7 mouse cellular contexts compared by ENCODE assay signal in the genomic region with DNA sequence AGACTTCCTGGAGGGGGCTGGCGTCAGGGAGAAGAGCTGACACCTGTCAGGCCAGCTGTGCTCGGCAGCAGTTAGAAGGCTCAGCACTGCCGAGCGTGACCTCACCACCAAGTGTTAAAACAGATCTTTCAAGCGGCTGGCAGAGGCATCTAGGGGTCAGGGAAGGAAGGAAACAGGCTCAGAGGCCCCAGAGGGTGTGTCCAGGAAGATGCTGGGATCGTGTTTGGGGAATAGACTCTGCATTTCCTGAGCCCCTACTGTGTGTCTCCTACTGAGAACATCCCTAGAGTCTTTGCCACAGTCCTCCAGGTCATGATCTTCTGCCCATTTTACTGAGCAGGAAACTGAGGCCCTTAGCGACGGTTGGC. TPM values are rescaled to one million over a fixed set of nuclear protein-coding genes. Genes with fewer than 3 reads are reported as not detected.
DNase-seq lines count a peak whose midpoint lies in the region; ATAC-seq and TF ChIP-seq lines count a peak whose summit lies in the region.

No protein-coding gene starts in this region.

- H3K9ac ChIP-seq in CH12.LX (ENCODE audit: insufficient read depth, low read depth): no peak overlapping the region; the same call in 1 of the 2 replicates
- H3K9ac ChIP-seq in MEL (ENCODE audit: control insufficient read depth, low read depth, low read length, poor library complexity, severe bottlenecking): peak overlapping the region; percentile 50
- H3K9ac ChIP-seq in heart, embryonic 14.5 days (ENCODE audit: low read length): 0 out of 2 replicates have a peak overlapping the region, but pooled peaks have one; percentile 8

- DNase-seq in CH12.LX (ENCODE audit: extremely low read depth) (peak; percentile 71), MEL (ENCODE audit: low read depth, low spot score) (peak; percentile 26), liver (peak; percentile 59)
- DNase-seq in thymus, adult 2 months: peak; percentile 77
- DNase-seq in adrenal gland, adult 2 months: no peak
- DNase-seq in left cerebral cortex, adult 8-10 months (ENCODE audit: low spot score in 2 of 2): no peak

- H3K4me1 ChIP-seq in CH12.LX (ENCODE audit: control insufficient read depth in 1 of 2, insufficient read depth in 2 of 2): peaks cover 27 to 77% of the 10 kb centered on the region in 2 experiments
- H3K4me1 ChIP-seq in MEL (ENCODE audit: control insufficient read depth in 1 of 2, insufficient read depth in 2 of 2, low read length in 2 of 2): peaks cover 18 to 63% of the 10 kb centered on the region in 2 experiments
- H3K4me1 ChIP-seq in heart, embryonic 14.5 days (ENCODE audit: control insufficient read depth in 2 of 2, insufficient read depth in 2 of 2, low read length in 2 of 2): peaks cover 37 to 55% of the 10 kb centered on the region in 2 experiments
- peaks cover 70% of the 10 kb centered on the region for H3K4me1 ChIP-seq in thymus, adult 2 months (replicated peaks; ENCODE audit: control insufficient read depth, insufficient read depth, low read length)

- no peak; the same call in 1 of the 2 replicates for TF ChIP-seq EP300 in CH12.LX (IDR thresholded peaks at IDR 0.05; ENCODE audit: low read length)
- no peak; a peak in 1 of 4 replicates for TF ChIP-seq EP300 in MEL (IDR thresholded peaks at IDR 0.05; ENCODE audit: low read depth in 1 of 2, low read length in 2 of 2)

- H3K4me2 ChIP-seq in CH12.LX (ENCODE audit: insufficient read depth, low read depth, poor library complexity, severe bottlenecking): peak overlapping the region; percentile 93
- H3K4me2 ChIP-seq in heart, embryonic 14.5 days (ENCODE audit: low read length): no peak overlapping the region

- no peak for ATAC-seq in heart, embryonic 14.5 days (ENCODE audit: insufficient number of reproducible peaks, insufficient read depth, low FRiP score, low read depth)

- H3K4me3 ChIP-seq in CH12.LX (replicated peaks in 1 of 3; ENCODE audit: low read depth in 2 of 3, low read length in 2 of 3, poor library complexity in 1 of 3) (peak overlapping the region in 1 of 3 experiments; percentile 10), MEL (ENCODE audit: control insufficient read depth in 1 of 2, insufficient read depth in 1 of 2, low read depth in 2 of 2, low read length in 2 of 2) (peak overlapping the region in 1 of 2 experiments; percentile 6; a peak in 1 of 4 replicates)
- no peak overlapping the region for H3K4me3 ChIP-seq in heart, embryonic 14.5 days (ENCODE audit: control insufficient read depth in 1 of 2, insufficient read depth in 1 of 2, low read depth in 1 of 2, low read length in 2 of 2)
- H3K4me3 ChIP-seq in thymus, adult 2 months (ENCODE audit: control insufficient read depth, insufficient read depth, low read length): peak overlapping the region; percentile 25

- H3K79me2 ChIP-seq in CH12.LX (replicated peaks; ENCODE audit: control insufficient read depth, extremely low read depth, insufficient read depth, poor library complexity, severe bottlenecking) (peaks cover 37% of the 10 kb centered on the region), MEL (ENCODE audit: control insufficient read depth, insufficient read depth, low read length, poor library complexity) (peaks cover 41% of the 10 kb centered on the region)

- H3K36me3 ChIP-seq in CH12.LX (replicated peaks in 1 of 2; ENCODE audit: control insufficient read depth in 1 of 2, insufficient read depth in 1 of 2, low read length in 1 of 2) (peaks cover 0 to 4% of the 10 kb centered on the region in 2 experiments), MEL (ENCODE audit: control insufficient read depth in 1 of 2, insufficient read depth in 2 of 2, low read length in 2 of 2) (peaks cover 0 to 54% of the 10 kb centered on the region in 2 experiments; a peak in 2 of 4 replicates)
- no peaks in the 10 kb centered on the region for H3K36me3 ChIP-seq in heart, embryonic 14.5 days (ENCODE audit: control insufficient read depth, insufficient read depth, low read length)
- H3K36me3 ChIP-seq in thymus, adult 2 months (ENCODE audit: control insufficient read depth, insufficient read depth, low read length): no peaks in the 10 kb centered on the region

- 30% methylated on average over 8 of the region's 8 CpGs for WGBS in heart, embryonic 14.5 days
- 3% methylated on average over 8 of the region's 8 CpGs for WGBS in thymus, adult 2 months

- TF ChIP-seq RAD21 in CH12.LX (IDR thresholded peaks at IDR 0.05; ENCODE audit: low read depth, low read length) (no peak; the same call in 1 of the 2 replicates), MEL (IDR thresholded peaks at IDR 0.05; ENCODE audit: low read depth, low read length) (no peak)

- TF ChIP-seq POLR2A in CH12.LX (IDR thresholded peaks at IDR 0.05; ENCODE audit: low read depth, low read length) (no peak), MEL (IDR thresholded peaks at IDR 0.05; ENCODE audit: control insufficient read depth in 1 of 2, insufficient read depth in 1 of 2, low read depth in 1 of 2, low read length in 2 of 2, poor library complexity in 1 of 2) (no peak)
- 0 out of 2 replicates have a peak, but pooled peaks have one; percentile 40 for TF ChIP-seq POLR2A in thymus, adult 2 months (IDR thresholded peaks at IDR 0.05; ENCODE audit: control insufficient read depth, extremely low read depth, insufficient read depth, low read length, poor library complexity)

- H3K9me3 ChIP-seq in CH12.LX (replicated peaks; ENCODE audit: low read length) (no peaks in the 10 kb centered on the region), MEL (replicated peaks; ENCODE audit: insufficient read depth, low read length) (no peaks in the 10 kb centered on the region)
- no peaks in the 10 kb centered on the region for H3K9me3 ChIP-seq in heart, embryonic 14.5 days (ENCODE audit: control insufficient read depth, low read length)

- dilution Hi-C loops in CH12.LX (cut with MboI; ENCODE audit: extremely low pct_ligation_motif_present, extremely low pct_unique_long_range_greater_than_20kb, low sequenced_read_pairs): no loop called here

- peak overlapping the region; percentile 84 for H3K27ac ChIP-seq in CH12.LX (ENCODE audit: insufficient read depth, low read depth)
- peak overlapping the region; percentile 94 for H3K27ac ChIP-seq in MEL (ENCODE audit: control insufficient read depth, low read depth, low read length)
- H3K27ac ChIP-seq in heart, embryonic 14.5 days (replicated peaks in 1 of 2; ENCODE audit: control insufficient read depth in 1 of 2, insufficient read depth in 1 of 2, low read depth in 2 of 2, low read length in 2 of 2): peak overlapping the region; percentile 15 to 59; a peak in 3 of 4 replicates
- peak overlapping the region; percentile 94 for H3K27ac ChIP-seq in thymus, adult 2 months (ENCODE audit: control insufficient read depth, insufficient read depth, low read length)

- in situ Hi-C loops in CH12.LX (cut with MboI; ENCODE audit: low pct_ligation_motif_present, low pct_unique_long_range_greater_than_20kb, low sequenced_read_pairs): no loop called here

- TF ChIP-seq CTCF in CH12.LX (conservative IDR thresholded peaks at IDR 0.05 in 1 of 2, IDR thresholded peaks at IDR 0.05 in 1 of 2; ENCODE audit: low read depth in 2 of 2, low read length in 2 of 2) (no peak), MEL (IDR thresholded peaks at IDR 0.05 in 2 of 3, conservative IDR thresholded peaks at IDR 0.05 in 1 of 3; ENCODE audit: control insufficient read depth in 1 of 3, insufficient read depth in 1 of 3, low read depth in 2 of 3, low read length in 3 of 3, poor library complexity in 1 of 3, severe bottlenecking in 1 of 3) (no peak)
- no peak; the same call in 1 of the 2 replicates for TF ChIP-seq CTCF in thymus, adult 2 months (IDR thresholded peaks at IDR 0.05; ENCODE audit: borderline replicate concordance, control insufficient read depth, extremely low read depth, insufficient read depth, low read length, poor library complexity)

- H3K27me3 ChIP-seq in CH12.LX (replicated peaks): no peaks in the 10 kb centered on the region
- no peaks in the 10 kb centered on the region for H3K27me3 ChIP-seq in MEL (ENCODE audit: control insufficient read depth in 1 of 2, insufficient read depth in 2 of 2, low read length in 2 of 2)
- H3K27me3 ChIP-seq in heart, embryonic 14.5 days (ENCODE audit: control insufficient read depth, insufficient read depth, low read length): no peaks in the 10 kb centered on the region
- no peaks in the 10 kb centered on the region for H3K27me3 ChIP-seq in thymus, adult 2 months (ENCODE audit: control insufficient read depth, insufficient read depth, low read length)

RNA-seq across cellular contexts. Expression of gene E2f2, which starts 5.0 kb away (rescaled TPM):
- total RNA-seq in CH12.LX (2012; rRNA removed): 7.2 and 7.6 TPM in 2 replicates
- total RNA-seq in CH12.LX (2014; rRNA removed): 4.4 and 4.9 TPM in 2 replicates
- 3.9 and 6.1 TPM in 2 replicates for polyA plus RNA-seq in CH12.LX (2012; ENCODE audit: insufficient read length, low read depth)
- 11.2 and 12.3 TPM in 2 replicates for total RNA-seq in MEL (2012; rRNA removed)
- polyA plus RNA-seq in MEL (2012; ENCODE audit: insufficient read depth in 1 of 2, insufficient read length in 2 of 2, low read depth in 1 of 2, low replicate concordance in 2 of 2, missing spikeins in 1 of 2): 10 to 100 TPM in 1 of 2 experiments, not detected in 1; 25.4 TPM
- polyA plus RNA-seq in heart, embryonic 14.5 days (2014; fragmentation: Nextera tagmentation; extraction: Ambion mirVana): 2.5 and 3.1 TPM in 2 replicates
- polyA plus RNA-seq in thymus, adult 2 months (2012; rRNA removed): 164 and 208 TPM in 2 replicates
- 1 to 10 TPM; 1.8 to 5.1 TPM for total RNA-seq in adrenal gland, adult 2 months (2021)
- 2.9 and 3.0 TPM in 2 replicates for polyA plus RNA-seq in adrenal gland, adult 2 months (2012; rRNA removed)
- 1 to 10 TPM in 1 of 4 experiments, under 1 TPM in 3; 0.37 to 1.3 (median 0.48) TPM for total RNA-seq in left cerebral cortex, adult 8-10 months (2022)

RNA-seq across cellular contexts. Expression of gene Asap3, which starts 28.9 kb away (rescaled TPM):
- total RNA-seq in CH12.LX (2012; rRNA removed) (0.08 TPM in 2 replicates), CH12.LX (2014; rRNA removed) (not detected in 2 replicates), MEL (2012; rRNA removed) (0.03 and 0.04 TPM in 2 replicates)
- polyA plus RNA-seq in CH12.LX (2012; ENCODE audit: insufficient read length, low read depth) (0.07 TPM in 1 of 2 replicates, not detected in the other), MEL (2012; ENCODE audit: insufficient read depth in 1 of 2, insufficient read length in 2 of 2, low read depth in 1 of 2, low replicate concordance in 2 of 2, missing spikeins in 1 of 2) (under 1 TPM in 1 of 2 experiments, not detected in 1; 0.33 TPM)
- 1.3 and 1.5 TPM in 2 replicates for polyA plus RNA-seq in heart, embryonic 14.5 days (2014; fragmentation: Nextera tagmentation; extraction: Ambion mirVana)
- 4.1 and 4.4 TPM in 2 replicates for polyA plus RNA-seq in thymus, adult 2 months (2012; rRNA removed)
- 1 to 10 TPM; 1.4 to 3.6 TPM for total RNA-seq in adrenal gland, adult 2 months (2021)
- 3.2 and 4.2 TPM in 2 replicates for polyA plus RNA-seq in adrenal gland, adult 2 months (2012; rRNA removed)
- total RNA-seq in left cerebral cortex, adult 8-10 months (2022): 1 to 10 TPM; 2.5 to 4.5 (median 3.3) TPM

RNA-seq across cellular contexts. Expression of gene Id3, which starts 33.9 kb away (rescaled TPM):
- 41.1 and 85.5 TPM in 2 replicates for total RNA-seq in CH12.LX (2012; rRNA removed)
- total RNA-seq in CH12.LX (2014; rRNA removed): 96.0 and 116 TPM in 2 replicates
- 17.6 and 18.3 TPM in 2 replicates for polyA plus RNA-seq in CH12.LX (2012; ENCODE audit: insufficient read length, low read depth)
- 0.16 and 0.27 TPM in 2 replicates for total RNA-seq in MEL (2012; rRNA removed)
- polyA plus RNA-seq in MEL (2012; ENCODE audit: insufficient read depth in 1 of 2, insufficient read length in 2 of 2, low read depth in 1 of 2, low replicate concordance in 2 of 2, missing spikeins in 1 of 2): under 1 TPM in 1 of 2 experiments, not detected in 1; 0.17 TPM
- polyA plus RNA-seq in heart, embryonic 14.5 days (2014; fragmentation: Nextera tagmentation; extraction: Ambion mirVana): 247 and 296 TPM in 2 replicates
- polyA plus RNA-seq in thymus, adult 2 months (2012; rRNA removed): 312 and 357 TPM in 2 replicates
- total RNA-seq in adrenal gland, adult 2 months (2021): 10 to 100 TPM; 31.5 to 70.5 TPM
- 235 and 298 TPM in 2 replicates for polyA plus RNA-seq in adrenal gland, adult 2 months (2012; rRNA removed)
- 10 to 100 TPM; 34.7 to 39.3 (median 38.4) TPM for total RNA-seq in left cerebral cortex, adult 8-10 months (2022)

Comparison
In these comparisons a context has a peak if more than half of its experiments do, and no peak if none do; other contexts are left out.
1. DNase-seq: peak in CH12.LX (single experiment), MEL (single experiment), liver (single experiment) and thymus, adult 2 months (single experiment); none in adrenal gland, adult 2 months (single experiment) and left cerebral cortex, adult 8-10 months (0 of 2).
2. H3K27ac ChIP-seq: peak in every context shown above with its lines; median percentile 94 in MEL; 94 in thymus, adult 2 months; 84 in CH12.LX; 37 in heart, embryonic 14.5 days.
3. RNA of gene Id3, which starts 33.9 kb away (polyA plus RNA-seq): 312 to 357 TPM in thymus, adult 2 months, 247 to 296 TPM in heart, embryonic 14.5 days, 235 to 298 TPM in adrenal gland, adult 2 months and 17.6 to 18.3 TPM in CH12.LX; 0.17 TPM in MEL; every median in the first group is over 10 times any median in the second.
4. Of the 35 proteins assayed by ChIP-seq in both MEL and CH12.LX: peak only in MEL: none; only in CH12.LX: BHLHE40, ELF1, ETS1, KAT2A, MAFK, MAX and 7 more; in both: TCF12 and ZKSCAN1; in neither: 20.